Mouse (Mus musculus) mouse trophoblast stem cell (cell line): ENCODE results near the gene Fam168b.

Source experiments
- in situ Hi-C, 2 experiments: fragments of 300-500 bp; cut with MseI, MboI; formaldehyde crosslinking; loops; 2 replicates in 1 of 2; 3 replicates in 1 of 2; pipeline ENCODE4 v1.15.1; 2025

Fam168b gene

DNA sequence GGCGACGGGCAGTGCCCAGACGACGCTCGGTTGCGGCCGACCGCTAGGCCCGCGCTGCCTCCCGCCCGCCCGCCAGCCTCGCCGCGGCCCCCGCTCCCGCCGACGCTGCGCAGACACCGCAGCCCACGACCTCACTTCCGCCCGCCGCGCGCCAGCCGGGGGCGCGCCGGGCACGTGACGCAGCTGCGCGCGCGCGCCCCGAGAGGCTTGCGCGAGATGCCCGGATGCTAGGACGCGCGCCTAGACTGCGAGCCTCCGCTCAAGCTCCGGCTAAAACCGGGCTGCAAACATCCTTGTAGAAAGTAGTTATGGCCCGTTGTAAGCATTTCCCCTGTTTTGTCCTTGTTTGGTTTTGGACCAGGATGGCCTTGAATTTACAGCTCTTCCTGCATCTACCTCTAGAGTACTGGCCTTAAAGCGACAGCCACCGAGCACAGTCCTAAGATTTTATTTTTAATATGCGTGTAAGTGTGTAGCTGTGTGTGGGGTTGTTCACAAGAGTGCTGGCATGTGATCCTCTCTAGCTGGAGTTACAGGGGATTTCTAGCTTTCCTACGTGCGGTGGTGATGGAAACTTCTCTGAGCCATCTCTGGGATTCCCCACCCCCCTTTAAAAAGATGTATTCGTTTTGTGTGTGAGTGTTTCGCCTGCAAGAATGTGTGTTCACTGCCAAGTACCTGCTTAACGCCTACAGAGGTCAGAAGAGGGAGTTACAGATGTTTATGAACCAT, at the start of gene Fam168b:
Fam168b (minus strand) TSS at position 179 of the 732 bp plus-strand sequence.
- in situ Hi-C loops: no loop called here

DNA sequence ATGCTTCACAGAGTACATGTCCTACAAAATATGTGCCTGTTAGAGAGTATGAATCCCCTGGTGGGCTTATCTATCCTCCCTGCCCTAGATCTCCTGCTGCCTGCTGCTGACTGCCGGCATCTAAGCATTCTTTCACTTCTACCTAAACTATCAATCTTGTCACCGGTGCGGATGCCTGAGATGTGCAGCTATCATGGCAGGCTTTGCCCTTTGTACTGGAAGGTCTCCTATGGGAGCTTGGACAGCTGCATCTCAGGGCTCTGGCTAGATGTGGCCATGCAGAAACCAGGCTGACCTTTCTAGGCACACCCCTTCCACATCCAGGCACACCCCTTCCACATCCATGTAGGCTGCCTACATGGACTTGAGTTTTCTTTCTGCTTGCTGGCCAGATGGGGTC, 49.6 kb upstream of the Fam168b start:
- in situ Hi-C loops: no loop called here

DNA sequence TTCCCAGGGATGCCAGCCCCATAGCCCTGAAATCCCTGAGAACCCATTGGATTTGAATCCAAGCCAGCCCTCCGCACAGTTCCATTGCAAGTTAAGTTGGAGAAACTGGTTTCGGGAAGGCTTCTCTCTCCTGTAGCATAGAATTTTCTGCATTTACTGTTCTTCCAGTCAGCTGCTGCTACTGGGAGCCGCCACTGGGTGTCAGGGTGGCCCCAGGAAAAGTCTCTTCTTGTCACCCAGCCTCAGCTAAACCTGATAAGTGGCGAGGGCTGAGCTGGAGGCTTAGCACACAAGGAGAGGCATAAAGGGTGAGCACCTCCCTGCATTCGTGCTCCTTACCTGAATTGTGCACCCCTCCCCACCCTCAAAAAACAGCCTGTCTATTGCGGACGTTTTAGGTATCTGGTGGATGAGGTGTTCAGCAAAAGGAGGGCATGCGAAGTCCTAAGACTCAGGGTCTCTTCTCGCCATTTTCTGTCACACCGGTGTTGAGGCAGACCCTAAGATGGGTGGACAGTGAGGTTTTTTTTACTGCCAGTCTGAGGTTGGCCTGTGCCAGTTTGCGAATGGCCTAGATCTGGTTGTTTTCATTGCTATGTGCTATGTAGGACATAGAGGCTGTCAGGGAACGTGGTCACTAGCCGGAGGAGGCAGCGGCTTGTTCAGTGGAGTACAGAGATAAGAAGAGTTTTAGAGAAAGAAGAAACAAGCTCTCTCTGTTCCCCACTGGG, 48.9 kb upstream of the Fam168b start:
- in situ Hi-C loops: no loop called here

DNA sequence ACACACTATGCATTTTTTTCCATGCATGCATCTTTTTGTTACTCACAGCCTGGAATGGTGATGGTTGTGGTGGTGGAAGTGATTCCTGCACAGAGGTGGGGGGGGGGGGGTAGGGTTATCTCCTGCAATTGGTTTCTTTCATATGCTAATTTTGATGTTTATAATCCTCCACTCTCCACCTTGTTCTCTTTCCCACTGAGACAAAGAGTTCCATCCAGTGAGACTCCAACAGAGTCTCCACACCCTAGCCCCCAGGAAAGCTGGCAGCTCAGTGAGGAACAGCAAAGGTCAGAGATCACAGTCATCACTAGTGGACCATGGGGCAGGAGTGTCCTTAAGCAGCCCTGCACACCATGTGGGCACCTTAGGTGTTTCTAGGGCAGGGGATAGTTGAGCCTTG, 40.9 kb upstream of the Fam168b start:
- in situ Hi-C loops: no loop called here

DNA sequence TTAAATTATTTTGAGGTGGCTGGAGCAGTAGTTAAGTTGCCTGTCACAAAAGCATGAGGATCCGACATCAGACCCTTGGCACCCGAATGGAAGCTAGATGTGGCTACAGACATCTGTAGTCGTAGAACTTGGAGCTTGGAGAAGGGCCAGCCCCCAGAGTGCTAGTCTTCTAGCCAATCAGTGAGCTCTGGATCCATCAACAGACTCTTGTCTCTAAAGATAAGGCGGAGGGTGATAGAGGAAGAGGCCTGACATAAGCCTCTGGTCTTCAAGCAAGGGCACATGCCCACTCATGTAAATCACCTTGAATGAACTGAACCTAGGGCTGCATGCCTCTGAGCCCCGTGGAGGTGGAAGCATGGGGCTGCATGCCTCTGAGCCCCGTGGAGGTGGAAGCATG, 36.7 kb upstream of the Fam168b start:
- in situ Hi-C loops: no loop called here

DNA sequence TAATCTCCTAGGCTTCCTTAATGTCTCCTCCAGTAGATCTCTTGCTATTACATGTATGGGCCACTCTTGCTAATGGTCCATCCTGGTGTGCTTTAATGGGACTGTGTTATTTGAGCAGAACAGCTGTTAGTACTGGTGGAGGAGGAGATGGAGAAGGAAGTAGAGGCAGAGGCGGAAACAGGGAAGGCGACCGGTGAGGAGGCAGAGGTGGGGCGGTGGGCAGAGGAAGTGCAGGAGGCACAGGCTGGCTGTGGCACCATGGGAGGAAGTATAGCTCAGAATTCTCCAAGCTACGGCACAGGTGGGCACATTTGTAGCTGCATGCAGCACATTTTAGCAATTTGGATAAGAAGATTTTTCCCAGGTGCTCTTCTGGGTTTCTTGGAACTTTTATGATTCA, 30.7 kb upstream of the Fam168b start:
- in situ Hi-C loops: no loop called here

DNA sequence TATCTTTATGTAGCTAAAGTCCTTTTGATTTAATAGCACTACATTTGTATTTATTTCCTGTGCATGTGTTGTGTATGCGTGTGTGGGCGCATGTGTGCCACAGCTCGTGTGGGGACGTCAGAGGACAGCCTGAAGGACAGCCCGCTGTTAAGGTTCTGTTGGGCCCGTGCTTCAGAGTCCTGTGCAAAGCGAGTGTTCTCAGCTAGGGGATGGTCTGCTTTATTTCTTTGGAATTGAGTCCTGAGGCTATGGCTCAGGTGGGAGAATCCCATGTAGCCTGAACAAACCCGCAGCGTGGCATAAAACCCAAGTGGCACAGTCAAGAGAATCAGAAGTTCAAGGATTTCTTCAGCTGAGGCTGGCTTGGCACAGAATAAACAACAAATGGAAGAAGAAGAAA, 28.3 kb upstream of the Fam168b start:
- in situ Hi-C loops: no loop called here

DNA sequence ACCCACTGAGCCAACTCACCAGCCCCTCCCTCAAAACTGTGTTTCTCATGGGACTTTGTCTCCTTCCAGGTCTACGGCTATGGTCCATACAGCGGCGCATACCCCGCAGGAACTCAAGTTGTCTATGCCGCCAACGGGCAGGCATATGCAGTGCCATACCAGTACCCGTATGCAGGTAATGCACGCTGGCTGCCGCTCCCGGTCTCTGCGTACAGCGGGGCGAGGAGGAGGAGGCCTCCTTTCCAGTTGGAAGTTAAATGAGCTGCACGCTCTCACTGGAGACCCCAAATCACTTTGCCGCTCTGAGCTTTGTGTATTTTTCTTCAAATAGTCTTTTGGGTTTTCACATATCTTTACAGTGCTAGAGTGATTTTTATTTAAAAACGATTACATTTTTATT, 26.4 kb upstream of the Fam168b start:
- in situ Hi-C loops: no loop called here

DNA sequence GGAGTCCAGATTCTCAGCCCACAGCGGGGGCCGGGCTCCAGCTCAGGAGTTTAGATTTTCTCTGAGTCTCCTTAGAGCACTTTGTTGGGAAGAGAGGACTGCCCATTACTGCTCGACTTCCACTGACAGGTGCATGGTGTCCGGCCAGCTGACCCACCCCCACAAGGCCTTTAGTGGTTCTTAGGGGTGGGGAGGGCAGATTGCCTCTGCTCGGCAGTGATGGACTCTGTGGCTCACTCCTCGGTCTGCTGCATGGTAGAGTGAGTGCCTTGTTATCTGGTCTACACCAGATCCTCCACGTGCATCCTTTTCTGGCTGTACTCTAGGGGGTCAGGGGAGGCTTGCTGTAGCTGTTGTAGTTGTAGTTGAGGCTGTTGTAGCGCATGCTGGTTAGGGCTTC, 25.5 kb upstream of the Fam168b start:
- in situ Hi-C loops: no loop called here

DNA sequence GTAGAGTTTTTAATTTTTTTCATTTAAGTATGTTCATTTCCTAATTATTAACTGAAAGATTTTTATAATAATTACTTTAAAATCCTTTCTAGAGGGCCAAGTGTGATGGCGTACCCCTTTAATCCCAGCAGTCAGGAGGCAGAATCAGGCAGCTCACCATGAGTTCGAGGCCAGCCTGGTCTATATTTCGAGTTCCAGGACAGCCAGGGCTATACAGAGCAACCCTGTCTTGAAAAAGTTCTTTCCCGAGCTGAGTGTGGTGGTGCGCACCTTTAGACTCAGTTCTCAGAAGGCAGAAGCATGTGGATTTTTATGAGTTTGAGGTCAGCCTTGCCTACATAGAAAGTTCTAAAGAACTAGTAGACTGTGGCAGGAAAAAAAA, 24.7 kb upstream of the Fam168b start:
- in situ Hi-C loops: no loop called here

DNA sequence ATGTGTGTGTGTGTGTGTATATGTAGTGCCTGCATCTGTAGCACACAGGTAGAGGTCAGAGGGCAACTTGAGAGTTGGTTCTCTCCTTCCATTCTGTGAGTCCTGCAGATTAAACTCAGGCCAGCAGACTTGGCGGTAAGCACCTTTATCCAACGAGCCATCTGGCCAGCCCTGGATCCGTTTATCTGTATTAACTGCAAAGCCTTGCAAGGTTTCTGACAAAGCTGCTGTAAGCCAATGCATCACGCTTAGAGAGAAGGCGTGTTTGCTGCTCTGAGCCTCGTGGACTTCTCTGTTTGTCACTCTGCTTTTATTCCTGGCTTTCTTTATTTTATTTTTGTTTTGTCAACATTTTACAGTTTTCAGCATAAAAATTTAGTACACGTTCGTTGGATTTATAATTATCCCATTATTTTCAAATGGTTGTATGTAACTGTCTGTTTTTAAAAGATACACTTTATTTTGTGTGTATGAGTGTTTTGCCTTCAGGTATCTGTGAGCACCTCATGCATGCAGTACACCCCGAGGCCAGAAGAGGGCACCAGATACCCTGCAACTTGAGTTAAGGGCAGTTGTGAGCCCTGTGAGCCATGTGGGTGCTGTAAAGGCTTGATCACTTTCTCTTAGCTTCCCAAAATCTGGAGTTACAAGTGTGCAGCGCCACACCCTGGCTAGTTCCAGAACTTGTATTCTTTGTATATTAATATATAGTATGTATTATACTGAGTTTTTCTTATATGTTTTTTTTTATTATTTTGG, 24.1 kb upstream of the Fam168b start:
- in situ Hi-C loops: no loop called here

DNA sequence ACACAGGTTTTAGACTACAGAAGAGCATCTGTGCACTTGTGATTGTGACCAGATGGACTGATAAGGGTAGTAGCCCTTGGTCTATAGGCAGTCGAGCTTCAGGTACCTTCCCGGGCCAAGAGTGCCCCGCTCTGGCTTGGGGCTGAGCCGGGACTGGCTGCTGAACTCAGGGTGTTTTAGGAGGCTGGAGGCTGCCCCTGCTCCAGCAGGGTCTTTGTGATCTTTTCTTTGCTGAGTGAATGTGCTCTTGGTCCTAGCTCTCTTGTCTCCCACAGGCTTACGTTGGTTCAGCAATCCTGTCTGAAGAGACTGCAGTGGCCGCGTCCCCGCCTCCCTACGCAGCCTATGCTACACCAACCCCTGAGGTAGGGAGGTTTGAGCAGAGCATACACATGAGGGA, 23.0 kb upstream of the Fam168b start:
- in situ Hi-C loops: no loop called here

DNA sequence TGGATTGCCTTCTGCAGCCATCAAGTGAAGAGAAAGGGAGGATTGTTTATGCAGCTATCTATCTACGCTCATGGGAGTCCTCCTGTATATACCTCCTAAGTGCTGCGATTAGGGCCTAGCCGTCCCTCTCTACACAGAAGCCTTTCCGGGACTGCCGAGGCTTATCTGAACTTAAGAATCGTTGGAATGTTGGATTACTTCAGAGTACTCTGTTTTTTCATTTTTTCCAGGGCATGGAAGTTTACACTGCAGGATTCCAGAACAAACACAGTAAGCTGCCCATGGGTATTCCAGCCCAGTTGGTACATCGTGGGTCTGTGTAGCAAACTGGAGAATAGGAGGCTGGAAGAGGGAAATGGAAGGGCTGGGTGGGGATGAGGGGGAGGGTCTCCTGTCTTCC, 21.4 kb upstream of the Fam168b start:
- in situ Hi-C loops: no loop called here

DNA sequence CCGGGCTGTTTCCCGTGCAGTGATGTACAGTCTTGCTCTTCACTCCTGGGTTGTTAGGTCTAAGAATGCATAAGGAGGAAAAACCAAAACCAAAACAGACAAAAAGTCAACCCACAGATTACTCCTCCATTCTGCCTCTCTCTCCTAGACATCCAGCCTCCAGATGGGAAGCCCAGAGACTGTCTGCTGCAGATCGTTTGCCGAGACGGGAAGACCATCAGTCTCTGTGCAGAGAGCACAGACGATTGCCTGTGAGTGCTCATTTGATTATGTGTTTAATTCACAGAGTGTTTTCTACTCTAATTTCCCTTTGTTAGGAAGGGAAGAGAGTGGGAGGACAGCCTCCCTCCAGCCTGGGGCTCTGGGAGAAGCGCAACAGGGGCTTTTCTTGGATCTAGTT, 20.5 kb upstream of the Fam168b start:
- in situ Hi-C loops: no loop called here

DNA sequence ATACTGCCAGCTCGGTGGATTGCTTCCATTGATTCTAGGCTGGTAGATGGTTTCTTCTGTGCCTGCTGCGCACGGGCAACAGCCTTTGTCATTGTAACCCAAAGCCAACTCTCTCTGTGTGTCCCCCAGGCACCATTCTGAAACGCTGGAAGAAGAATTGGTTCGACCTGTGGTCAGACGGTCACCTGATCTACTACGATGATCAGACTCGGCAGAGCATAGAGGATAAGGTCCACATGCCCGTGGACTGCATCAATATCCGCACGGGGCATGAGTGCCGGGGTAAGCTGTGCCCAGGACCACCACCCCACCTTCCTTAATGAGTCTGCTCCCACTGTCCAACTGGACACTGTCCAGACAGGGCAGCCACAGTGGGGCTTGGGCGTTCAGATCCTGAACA, 20.0 kb upstream of the Fam168b start:
- in situ Hi-C loops: no loop called here

DNA sequence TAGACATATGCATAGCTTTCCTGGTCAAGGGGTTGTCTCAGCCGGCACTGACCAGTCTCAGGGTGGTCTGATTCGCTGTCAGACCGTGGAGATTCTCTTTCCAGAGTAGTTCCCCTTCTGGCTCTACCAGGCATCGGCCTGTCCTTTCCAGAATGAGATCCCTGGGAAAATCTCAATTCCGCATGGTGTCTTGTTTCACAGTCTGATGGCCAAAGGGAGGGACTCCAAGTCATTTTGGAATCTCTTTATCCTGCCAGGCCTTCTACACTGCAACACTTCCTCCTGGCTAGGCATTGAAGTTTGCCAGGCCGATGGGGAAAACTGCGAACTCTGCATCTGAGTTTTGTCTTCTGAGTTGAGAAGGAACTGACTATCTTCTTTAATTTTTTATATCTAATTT, 17.3 kb upstream of the Fam168b start:
- in situ Hi-C loops: no loop called here

DNA sequence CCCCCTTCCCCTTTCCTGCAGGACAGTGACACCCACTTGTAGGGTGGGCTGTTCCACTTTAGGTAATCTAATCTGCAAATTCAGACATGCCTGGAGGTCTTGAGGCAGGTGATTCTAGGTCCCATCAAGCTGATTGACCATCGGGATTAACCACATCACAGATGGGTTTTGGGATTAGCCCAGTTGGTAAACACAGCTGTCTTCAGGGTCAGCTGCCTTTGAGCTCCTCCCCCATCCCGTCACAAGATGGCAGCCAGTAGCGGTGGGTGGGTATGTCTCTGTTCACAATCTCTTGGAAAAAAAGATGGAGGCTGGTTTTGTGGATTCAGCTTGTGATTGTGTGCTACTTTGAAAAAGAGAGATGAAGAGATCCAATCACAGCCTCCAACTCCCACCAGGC, 16.9 kb upstream of the Fam168b start:
- in situ Hi-C loops: no loop called here

DNA sequence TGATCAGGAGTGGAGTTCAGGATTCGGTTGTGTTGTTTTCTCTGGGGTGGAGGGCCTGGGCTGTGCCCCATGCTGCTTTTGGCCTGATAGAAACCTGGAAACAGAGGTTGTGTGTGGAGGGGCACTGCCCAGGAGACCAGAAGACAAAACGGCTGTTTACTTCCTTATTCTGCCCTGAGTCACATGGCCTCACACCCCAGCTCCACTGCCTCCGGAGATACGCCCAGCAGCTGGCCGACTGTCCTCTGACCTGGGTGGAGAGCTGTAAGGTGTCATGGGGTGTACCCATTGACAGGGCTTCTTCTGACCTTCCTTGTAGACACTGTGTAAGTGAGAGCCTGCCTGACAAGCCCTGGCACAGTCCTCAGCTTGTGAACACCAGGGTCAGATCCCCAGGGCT, 15.8 kb upstream of the Fam168b start:
- in situ Hi-C loops: no loop called here

DNA sequence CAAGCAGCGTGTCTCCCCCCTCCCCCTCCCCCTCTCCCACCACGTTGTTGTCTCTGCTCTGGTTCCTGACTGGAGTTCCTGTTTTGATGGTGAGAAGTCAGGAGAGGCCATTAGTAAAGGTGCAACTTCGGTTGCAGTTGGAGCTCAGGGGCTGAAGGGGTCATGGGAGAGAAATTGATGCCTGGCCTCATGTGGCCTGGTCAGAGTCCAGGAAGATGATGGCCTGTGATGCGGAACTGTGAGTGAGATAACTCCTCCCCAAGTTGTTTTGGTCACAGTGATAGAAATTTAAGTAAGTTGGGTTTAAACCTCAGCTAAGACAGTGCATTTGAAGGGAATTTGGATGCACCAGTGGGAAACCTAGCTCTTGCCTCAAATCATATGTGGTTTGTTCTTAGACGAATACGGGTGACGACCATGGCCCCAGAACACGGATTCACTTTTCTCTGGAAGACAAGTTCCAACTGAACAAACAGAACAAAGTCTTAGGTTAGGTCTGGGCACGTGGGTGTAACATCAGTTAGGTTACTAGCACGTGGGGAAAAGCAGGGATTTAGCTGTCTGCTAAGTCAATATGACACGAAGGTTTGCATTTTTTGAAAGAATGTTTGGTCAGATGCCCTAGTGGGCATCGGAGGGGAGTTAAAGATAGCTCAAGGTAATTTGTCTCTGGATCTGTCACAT, 12.3 kb upstream of the Fam168b start:
- in situ Hi-C loops: no loop called here

DNA sequence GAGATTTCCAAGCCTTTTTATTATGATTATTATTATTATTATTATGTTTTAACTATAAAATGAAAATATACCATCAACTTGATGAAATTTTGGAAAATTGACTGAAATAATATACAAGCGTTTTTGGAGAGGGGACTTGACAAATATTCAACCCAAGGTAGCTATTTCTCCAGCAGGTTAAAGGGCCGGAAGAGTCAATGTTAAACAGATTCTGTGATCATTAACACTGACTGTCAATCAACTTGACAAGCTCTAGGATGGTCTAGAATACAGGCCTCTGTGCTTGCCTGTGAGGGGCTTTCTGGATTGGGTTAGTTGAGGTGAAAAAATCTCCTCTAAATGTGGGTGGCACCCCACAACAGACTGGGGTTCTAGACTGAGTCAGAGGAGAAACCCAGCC, 10.9 kb upstream of the Fam168b start:
- in situ Hi-C loops: no loop called here

DNA sequence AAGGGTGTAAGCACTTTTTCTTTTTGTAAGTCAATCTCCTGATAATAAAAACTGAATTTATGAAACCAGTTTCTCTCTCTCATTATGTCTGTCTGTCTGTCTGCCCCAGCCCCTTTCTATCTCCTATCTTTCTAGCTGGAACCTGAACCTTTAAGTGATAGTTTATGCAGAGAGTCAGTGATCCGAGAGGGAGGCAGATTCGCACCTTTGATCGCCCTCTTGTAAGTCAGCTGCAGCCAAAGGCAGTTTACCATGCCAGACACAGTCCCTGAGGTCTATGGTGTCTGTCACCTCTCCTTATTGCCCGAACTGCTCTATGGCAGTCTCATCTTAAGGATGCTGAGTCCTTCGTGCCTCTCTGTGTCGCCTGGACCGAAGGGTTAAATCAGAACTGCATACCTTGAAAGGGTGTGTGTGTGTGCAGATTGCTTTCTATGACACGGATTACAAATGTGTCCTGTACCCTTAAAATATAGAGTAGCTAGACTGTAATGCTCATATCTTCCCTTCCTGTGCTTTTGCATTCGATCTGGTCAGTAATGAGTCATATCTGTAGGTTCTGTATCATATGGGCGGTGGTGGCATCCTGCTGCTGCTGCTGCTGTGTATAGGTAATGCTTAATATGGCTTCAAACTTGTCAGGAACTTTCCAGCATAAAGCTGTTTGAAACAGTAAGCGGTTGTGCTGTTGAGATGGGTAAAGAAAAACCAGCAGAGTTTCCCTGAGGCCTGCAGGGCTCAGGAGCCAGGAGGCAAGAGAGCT, 9.4 kb upstream of the Fam168b start:
- in situ Hi-C loops: no loop called here

DNA sequence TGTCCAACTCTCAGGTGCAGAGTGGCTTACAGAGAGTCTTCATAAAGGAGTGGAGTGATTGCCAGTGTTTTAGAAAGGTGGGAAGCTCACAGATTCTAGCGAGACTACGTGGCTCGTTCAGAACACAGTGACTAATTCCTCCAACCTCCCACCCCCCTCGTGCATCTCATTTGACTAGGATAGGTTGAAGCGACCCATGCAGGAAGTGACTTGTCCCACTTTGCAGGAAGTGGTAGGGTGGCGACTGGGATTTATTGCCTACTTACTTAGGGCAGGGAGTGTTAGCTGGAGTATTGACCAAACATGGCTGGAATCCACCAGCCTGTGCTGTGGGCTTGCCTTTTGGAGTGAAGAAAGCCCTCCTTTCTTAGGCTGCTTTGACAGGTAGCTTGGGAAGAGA, 8.7 kb upstream of the Fam168b start:
- in situ Hi-C loops: no loop called here
